Mouse (Mus musculus): ENCODE results near the gene Ccdc150. TPM values are rescaled to one million over a fixed set of nuclear protein-coding genes. Genes with fewer than 3 reads are reported as not detected.
A peak's percentile ranks its signal among the peaks of the same experiment; 100 is the strongest.

The Ccdc150 gene
- polyA plus RNA-seq, 1 experiment = 0.06 TPM

DNA sequence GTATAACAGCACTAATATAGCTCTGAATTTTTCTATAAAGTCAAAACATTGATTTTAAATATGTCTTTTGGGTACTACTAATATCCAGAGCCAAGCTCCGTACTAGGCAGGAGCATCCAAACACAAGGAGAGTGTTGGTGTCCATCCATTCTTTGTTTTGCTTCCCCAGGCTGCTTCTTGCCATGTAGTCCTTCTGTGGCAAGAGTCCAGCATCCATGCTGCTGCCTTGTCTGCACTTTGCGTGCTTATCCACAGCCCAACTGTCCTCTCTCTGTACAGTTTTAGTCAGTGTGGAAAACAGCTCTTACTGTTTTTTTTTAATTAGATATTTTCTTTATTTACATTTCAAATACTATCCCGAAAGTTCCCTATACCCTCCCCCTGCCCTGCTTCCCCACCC is 30.2 kb downstream of the Ccdc150 start:
- Histone ChIP-seq H3ac (ENCODE audit: control insufficient read depth, insufficient read length, low read depth) (no peak overlapping the region), H3K27me3 (ENCODE audit: control insufficient read depth, insufficient read depth, insufficient read length) (no peaks in the 10 kb centered on the region), H3K4me3 (ENCODE audit: insufficient read depth, poor library complexity, severe bottlenecking) (no peak overlapping the region), H3K36me3 (ENCODE audit: control insufficient read depth, insufficient read depth) (no peaks in the 10 kb centered on the region), H3K79me2 (ENCODE audit: control insufficient read depth, insufficient read depth) (no peaks in the 10 kb centered on the region), H3K79me3 (ENCODE audit: low read depth) (no peaks in the 10 kb centered on the region)
- TF ChIP-seq CEBPB (IDR thresholded peaks at IDR 0.05; ENCODE audit: low read depth) = no peak
- TF ChIP-seq MYOG (IDR thresholded peaks at IDR 0.05; ENCODE audit: control insufficient read depth, extremely low read depth, insufficient read length) = no peak
- TF ChIP-seq CTCF (IDR thresholded peaks at IDR 0.05; ENCODE audit: control insufficient read depth, insufficient read depth, insufficient read length) = no peak
- no peak for TF ChIP-seq MYOD1 (IDR thresholded peaks at IDR 0.05; ENCODE audit: control insufficient read depth, insufficient read length, low read depth)
- TF ChIP-seq MAX (IDR thresholded peaks at IDR 0.05) = no peak
- no peak for TF ChIP-seq FOSL1 (IDR thresholded peaks at IDR 0.05; ENCODE audit: insufficient read depth, low read length, poor library complexity, severe bottlenecking)
- no peak for TF ChIP-seq USF1 (IDR thresholded peaks at IDR 0.05; ENCODE audit: low read depth)

DNA sequence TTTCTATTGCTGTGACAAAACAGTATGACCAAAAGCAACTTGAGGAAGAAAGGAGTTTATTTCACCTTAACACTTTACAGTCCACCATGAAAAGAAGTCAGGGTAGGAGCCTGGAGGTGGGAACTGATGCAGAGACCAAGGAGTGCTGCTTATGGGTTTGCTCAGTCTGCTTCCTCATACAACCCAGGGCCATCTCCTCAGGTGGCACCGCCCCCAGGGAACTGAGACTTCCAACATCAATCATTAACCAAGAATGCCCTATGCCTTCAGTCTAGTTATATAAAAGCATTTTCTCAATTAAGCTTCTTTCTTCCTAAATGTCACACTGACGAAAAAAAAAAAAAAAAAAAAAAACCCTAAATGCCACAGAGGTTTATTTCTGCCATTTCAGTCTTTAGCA is 55.9 kb downstream of the Ccdc150 start:
- no peaks in the 10 kb centered on the region for H3K79me3 ChIP-seq (ENCODE audit: low read depth)
- no peaks in the 10 kb centered on the region for H3K79me2 ChIP-seq (ENCODE audit: control insufficient read depth, insufficient read depth)
- H3K27me3 ChIP-seq (ENCODE audit: control insufficient read depth, insufficient read depth, insufficient read length) = no peaks in the 10 kb centered on the region
- no peak overlapping the region for H3K4me3 ChIP-seq (ENCODE audit: insufficient read depth, poor library complexity, severe bottlenecking)
- TF ChIP-seq CEBPB (IDR thresholded peaks at IDR 0.05; ENCODE audit: low read depth) = no peak
- no peak for TF ChIP-seq CTCF (IDR thresholded peaks at IDR 0.05; ENCODE audit: control insufficient read depth, insufficient read depth, insufficient read length)
- no peak overlapping the region for H3ac ChIP-seq (ENCODE audit: control insufficient read depth, insufficient read length, low read depth)
- no peaks in the 10 kb centered on the region for H3K36me3 ChIP-seq (ENCODE audit: control insufficient read depth, insufficient read depth)

DNA sequence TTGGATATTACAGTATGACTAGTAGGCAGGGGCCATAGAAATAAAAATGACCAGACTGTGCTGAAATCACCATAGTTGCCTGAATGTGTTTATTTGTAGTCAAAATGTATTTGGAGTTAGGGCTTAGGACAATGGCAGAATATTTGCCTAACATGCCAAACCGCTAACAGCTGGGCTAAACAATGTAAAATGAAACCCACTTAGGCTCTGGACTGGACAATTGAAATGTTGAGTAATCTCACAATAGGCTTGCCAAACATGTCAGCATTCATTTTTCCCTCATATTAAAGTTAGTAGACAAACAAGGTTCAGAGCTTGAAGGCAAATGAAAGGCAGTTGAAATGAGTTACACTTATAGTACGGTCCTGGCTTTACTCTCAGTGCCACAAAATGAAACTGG is 76.2 kb downstream of the Ccdc150 start:
- no peaks in the 10 kb centered on the region for H3K79me3 ChIP-seq (ENCODE audit: low read depth)
- no peak overlapping the region for H3K4me3 ChIP-seq (ENCODE audit: insufficient read depth, poor library complexity, severe bottlenecking)
- H3K79me2 ChIP-seq (ENCODE audit: control insufficient read depth, insufficient read depth) = no peaks in the 10 kb centered on the region
- no peak overlapping the region for H3ac ChIP-seq (ENCODE audit: control insufficient read depth, insufficient read length, low read depth)
- H3K36me3 ChIP-seq (ENCODE audit: control insufficient read depth, insufficient read depth) = no peaks in the 10 kb centered on the region
- H3K27me3 ChIP-seq (ENCODE audit: control insufficient read depth, insufficient read depth, insufficient read length) = no peaks in the 10 kb centered on the region
- TF ChIP-seq MYOD1 (IDR thresholded peaks at IDR 0.05; ENCODE audit: control insufficient read depth, insufficient read length, low read depth) = peak; percentile 46
- TF ChIP-seq CEBPB (IDR thresholded peaks at IDR 0.05; ENCODE audit: low read depth) = peak; percentile 11
- no peak for TF ChIP-seq MYOG (IDR thresholded peaks at IDR 0.05; ENCODE audit: control insufficient read depth, extremely low read depth, insufficient read length)

DNA sequence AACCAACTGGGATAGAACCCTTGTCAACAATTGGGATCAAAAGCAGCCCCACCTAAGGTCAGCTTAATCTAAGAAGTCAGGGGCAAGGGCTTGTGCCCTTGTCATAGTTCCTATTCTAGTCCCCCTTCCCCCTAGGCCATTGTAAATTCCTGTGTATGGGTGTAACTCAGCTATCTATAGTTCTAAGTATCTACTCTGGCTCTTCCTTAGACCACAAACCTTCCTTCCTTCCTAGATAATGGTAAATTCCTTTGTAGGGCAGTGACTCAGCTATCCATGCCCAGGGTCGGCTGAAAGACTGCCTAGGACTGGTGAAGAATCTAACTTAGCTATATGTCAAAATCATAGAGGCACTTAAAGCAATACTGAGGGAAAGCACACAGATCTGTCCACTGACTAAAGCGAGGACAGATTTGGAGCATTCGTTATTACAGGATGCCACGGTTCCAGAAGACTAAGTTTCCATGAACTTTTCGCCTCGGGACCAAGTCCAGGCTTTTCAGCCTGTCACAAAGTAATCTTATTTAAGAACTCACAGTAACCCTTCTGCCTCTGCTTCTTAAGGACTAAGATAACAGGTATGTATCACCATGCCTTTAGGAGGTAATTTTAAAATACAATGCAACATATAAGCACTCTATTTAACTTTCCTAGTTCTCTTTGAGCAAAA is 77.5 kb downstream of the Ccdc150 start:
- Histone ChIP-seq H3K4me3 (ENCODE audit: insufficient read depth, poor library complexity, severe bottlenecking) (no peak overlapping the region), H3K79me2 (ENCODE audit: control insufficient read depth, insufficient read depth) (no peaks in the 10 kb centered on the region), H3K36me3 (ENCODE audit: control insufficient read depth, insufficient read depth) (no peaks in the 10 kb centered on the region), H3K27me3 (ENCODE audit: control insufficient read depth, insufficient read depth, insufficient read length) (no peaks in the 10 kb centered on the region), H3ac (ENCODE audit: control insufficient read depth, insufficient read length, low read depth) (no peak overlapping the region), H3K79me3 (ENCODE audit: low read depth) (no peaks in the 10 kb centered on the region)
- TF ChIP-seq CTCF (IDR thresholded peaks at IDR 0.05; ENCODE audit: control insufficient read depth, insufficient read depth, insufficient read length) (no peak), MAX (IDR thresholded peaks at IDR 0.05) (no peak), USF1 (IDR thresholded peaks at IDR 0.05; ENCODE audit: low read depth) (no peak), CEBPB (IDR thresholded peaks at IDR 0.05; ENCODE audit: low read depth) (no peak), FOSL1 (IDR thresholded peaks at IDR 0.05; ENCODE audit: insufficient read depth, low read length, poor library complexity, severe bottlenecking) (no peak), MYOG (IDR thresholded peaks at IDR 0.05; ENCODE audit: control insufficient read depth, extremely low read depth, insufficient read length) (no peak), MYOD1 (IDR thresholded peaks at IDR 0.05; ENCODE audit: control insufficient read depth, insufficient read length, low read depth) (no peak)

DNA sequence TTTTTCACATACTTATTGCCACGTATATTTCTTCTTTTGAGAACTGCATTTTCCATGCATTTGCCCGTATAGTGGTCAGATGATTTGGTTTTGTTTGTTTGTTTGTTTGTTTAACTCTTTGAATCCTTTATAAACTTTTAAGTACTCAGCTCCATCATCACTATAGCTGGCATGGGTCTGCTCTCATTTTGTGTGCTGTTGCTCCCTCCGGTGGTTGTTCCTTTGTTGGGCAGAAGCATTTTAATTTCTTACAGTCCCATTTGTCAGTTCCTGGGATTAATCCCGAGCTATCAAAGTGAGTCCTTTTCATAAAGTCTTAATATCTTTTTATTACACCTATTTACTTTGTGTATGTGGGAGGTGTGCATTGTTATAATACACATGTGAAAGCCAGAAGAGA is 82.5 kb downstream of the Ccdc150 start:
- no peaks in the 10 kb centered on the region for H3K27me3 ChIP-seq (ENCODE audit: control insufficient read depth, insufficient read depth, insufficient read length)
- TF ChIP-seq CTCF (IDR thresholded peaks at IDR 0.05; ENCODE audit: control insufficient read depth, insufficient read depth, insufficient read length) (peak; percentile 37), MAX (IDR thresholded peaks at IDR 0.05) (no peak), CEBPB (IDR thresholded peaks at IDR 0.05; ENCODE audit: low read depth) (no peak)
- H3K4me3 ChIP-seq (ENCODE audit: insufficient read depth, poor library complexity, severe bottlenecking) = no peak overlapping the region
- no peaks in the 10 kb centered on the region for H3K79me2 ChIP-seq (ENCODE audit: control insufficient read depth, insufficient read depth)
- H3ac ChIP-seq (ENCODE audit: control insufficient read depth, insufficient read length, low read depth) = no peak overlapping the region
- H3K36me3 ChIP-seq (ENCODE audit: control insufficient read depth, insufficient read depth) = no peaks in the 10 kb centered on the region
- H3K79me3 ChIP-seq (ENCODE audit: low read depth) = no peaks in the 10 kb centered on the region

DNA sequence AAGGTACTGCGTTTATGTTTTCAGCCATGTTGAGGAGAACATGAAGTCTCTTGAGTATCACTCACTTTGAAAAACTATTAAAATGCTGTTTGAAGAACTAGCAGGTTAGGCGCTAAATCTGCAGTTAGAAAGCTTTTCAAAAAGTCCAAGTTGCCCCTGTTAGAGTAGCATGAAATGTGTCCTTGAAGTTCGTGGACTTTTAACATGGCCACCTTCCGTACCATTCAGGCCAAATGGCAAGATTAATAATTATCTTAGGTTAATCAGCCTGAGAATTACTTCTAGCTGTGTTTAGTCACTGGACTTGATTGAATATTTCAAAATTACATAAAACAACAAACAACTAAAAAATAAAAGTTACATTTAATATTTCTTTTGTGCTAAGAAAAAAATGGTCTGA is 104.3 kb downstream of the Ccdc150 start:
- Histone ChIP-seq H3K36me3 (ENCODE audit: control insufficient read depth, insufficient read depth) (no peaks in the 10 kb centered on the region), H3K27me3 (ENCODE audit: control insufficient read depth, insufficient read depth, insufficient read length) (no peaks in the 10 kb centered on the region), H3ac (ENCODE audit: control insufficient read depth, insufficient read length, low read depth) (no peak overlapping the region), H3K79me3 (ENCODE audit: low read depth) (no peaks in the 10 kb centered on the region), H3K4me3 (ENCODE audit: insufficient read depth, poor library complexity, severe bottlenecking) (no peak overlapping the region), H3K79me2 (ENCODE audit: control insufficient read depth, insufficient read depth) (no peaks in the 10 kb centered on the region)
- no peak for TF ChIP-seq MYOD1 (IDR thresholded peaks at IDR 0.05; ENCODE audit: control insufficient read depth, insufficient read length, low read depth)
- TF ChIP-seq MYOG (IDR thresholded peaks at IDR 0.05; ENCODE audit: control insufficient read depth, extremely low read depth, insufficient read length) = no peak
- TF ChIP-seq MAX (IDR thresholded peaks at IDR 0.05) = no peak
- TF ChIP-seq CTCF (IDR thresholded peaks at IDR 0.05; ENCODE audit: control insufficient read depth, insufficient read depth, insufficient read length) = no peak
- TF ChIP-seq CEBPB (IDR thresholded peaks at IDR 0.05; ENCODE audit: low read depth) = no peak
- TF ChIP-seq FOSL1 (IDR thresholded peaks at IDR 0.05; ENCODE audit: insufficient read depth, low read length, poor library complexity, severe bottlenecking) = no peak
- TF ChIP-seq USF1 (IDR thresholded peaks at IDR 0.05; ENCODE audit: low read depth) = no peak

Data from C2C12 (cell line).